Mouse (Mus musculus): ENCODE measurements at regions not wholly inside any gene's neighbourhood (a gene's known extent, or its start where the extent isn't known, plus 50 kb on each side); places are given as distances from the start of the nearest gene placed in this dataset.
A peak's percentile ranks its signal among the peaks of the same experiment; 100 is the strongest.

GRCm38 (mm10) chr1:3900354-3900753 is 907.3 kb upstream of the Gm37988 start:
- DNase-seq (ENCODE audit: low spot score in 2 of 2), result peak; percentile 21 to 31

GRCm38 (mm10) chr1:3903432-3903831 is 904.3 kb upstream of the Gm37988 start:
- peak in 1 of 2 experiments; percentile 3 for DNase-seq (ENCODE audit: low spot score in 2 of 2)

- DNase-seq (ENCODE audit: low spot score in 2 of 2), result no peak
These were observed 895.2 kb upstream of the Gm37988 start for GRCm38 (mm10) chr1:3912499-3912898.

GRCm38 (mm10) chr1:3913631-3914030 is 894.1 kb upstream of the Gm37988 start:
- DNase-seq (ENCODE audit: low spot score in 2 of 2), result peak; percentile 6 to 21
